Mouse (Mus musculus) olfactory bulb, adult 2 months (tissue): ENCODE results near the gene Stxbp4.

Source experiments
- CTCF ChIP-seq: fragments of 200-500 bp; IDR thresholded peaks from 2 replicates; pipeline ENCODE4 v1.5.1; 2012; ENCODE audit warnings: low read depth, mild to moderate bottlenecking, low read length, moderate library complexity; ENCODE audit not compliant: insufficient read depth
- POLR2A ChIP-seq: fragments of 200-500 bp; IDR thresholded peaks from 2 replicates; pipeline ENCODE4 v1.6.1; 2012; ENCODE audit warnings: mild to moderate bottlenecking, low read depth, low read length, moderate library complexity; ENCODE audit not compliant: insufficient read depth

GRCm38 (mm10) chr11:90638312-90638830, 487 bp upstream of the Stxbp4 start:
- no peak for TF ChIP-seq POLR2A
- TF ChIP-seq CTCF = no peak
